Mouse (Mus musculus) liver, adult (tissue): ENCODE results near the gene Olfr661.

ENCODE experiments used
- GATA4 ChIP-seq: IDR thresholded peaks from 2 replicates; pipeline ENCODE4 v1.6.1; 2014; ENCODE audit warnings: mild to moderate bottlenecking, low read length; ENCODE audit not compliant: insufficient replicate concordance

Olfr661 gene

GRCm38 (mm10) chr7:104686201-104686600 lies at the start of gene Olfr661:
Gene Olfr661, plus strand, starts transcription at chr7:104686501.
- no peak for TF ChIP-seq GATA4

GRCm38 (mm10) chr7:104646841-104647482 lies 39.3 kb upstream of the Olfr661 start, which contains the start of gene Olfr658:
Gene Olfr658, minus strand, starts transcription at chr7:104647305.
- TF ChIP-seq GATA4: no peak

GRCm38 (mm10) chr7:104666453-104666852 lies 19.8 kb upstream of the Olfr661 start, which contains the start of gene Olfr659:
Gene Olfr659, plus strand, starts transcription at chr7:104666753.
- TF ChIP-seq GATA4: no peak
